In the genomic region with DNA sequence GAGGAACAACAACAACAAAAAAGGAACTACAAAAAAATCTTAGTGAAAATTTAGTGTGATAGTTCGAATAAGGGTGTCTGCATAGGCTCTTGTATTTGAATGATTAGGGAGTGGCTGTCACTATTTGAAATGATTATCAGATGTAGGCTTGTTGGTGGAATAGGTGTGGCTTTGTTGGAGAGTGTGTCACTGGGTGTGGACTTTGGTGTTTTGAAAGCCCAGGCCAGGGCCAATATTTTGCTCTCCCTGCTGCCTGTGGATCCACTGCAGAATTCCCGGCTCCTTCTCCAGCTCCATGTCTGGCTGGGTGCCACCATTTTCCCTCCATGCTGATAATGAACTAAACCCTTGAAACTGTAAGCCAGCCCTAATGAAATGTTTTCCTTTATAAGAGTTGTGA, we compare ENCODE assay signal across 17 mouse cellular contexts.
"Had no signal": no experiment of that assay in that cellular context is flagged by ENCODE, and none has a peak within 500 bp of the region (broad histone marks: within the 10 kb centered on the region; RNA-seq: fewer than 3 reads in every experiment).

No protein-coding gene starts in this region.

- DNase-seq: kidney, adult 8-10 months; kidney, postnatal 25 days; layer of hippocampus, adult 9-11 months; layer of hippocampus, postnatal 36 days; lung, embryonic 14.5 days; lung, postnatal 10 days; lung, postnatal 4 days; retina, postnatal 1 day; right cerebral cortex, postnatal 4 days; thymus, adult 18-20 months; thymus, postnatal 14 days had no signal

- H3K4me3 ChIP-seq: limb, embryonic 15.5 days; liver, embryonic 15.5 days; megakaryocyte, embryonic 14.5 days; midbrain, embryonic 13.5 days; neural tube, embryonic 12.5 days had no signal

- H3K27me3 ChIP-seq: limb, embryonic 15.5 days; liver, embryonic 15.5 days; megakaryocyte, embryonic 14.5 days; midbrain, embryonic 13.5 days; neural tube, embryonic 12.5 days had no signal

- ATAC-seq: intestine, postnatal 0 days; midbrain, embryonic 13.5 days had no signal

- H3K27ac ChIP-seq: limb, embryonic 15.5 days; liver, embryonic 15.5 days; midbrain, embryonic 13.5 days; neural tube, embryonic 12.5 days had no signal

- H3K9ac ChIP-seq: limb, embryonic 15.5 days; liver, embryonic 15.5 days; lung, embryonic 14.5 days; midbrain, embryonic 13.5 days; neural tube, embryonic 12.5 days had no signal

- H3K9me3 ChIP-seq: limb, embryonic 15.5 days; liver, embryonic 15.5 days; midbrain, embryonic 13.5 days; neural tube, embryonic 12.5 days had no signal

- H3K4me1 ChIP-seq: limb, embryonic 15.5 days; midbrain, embryonic 13.5 days; neural tube, embryonic 12.5 days had no signal

- H3K4me2 ChIP-seq: limb, embryonic 15.5 days; liver, embryonic 15.5 days; lung, embryonic 14.5 days; midbrain, embryonic 13.5 days; neural tube, embryonic 12.5 days had no signal

- H3K36me3 ChIP-seq: midbrain, embryonic 13.5 days; neural tube, embryonic 12.5 days had no signal
